Mouse (Mus musculus): ENCODE data around the gene Padi3. TPM values are rescaled to one million over a fixed set of nuclear protein-coding genes. Genes with fewer than 3 reads are reported as not detected.

Padi3 gene
- 0.03 and 1.0 TPM in 2 replicates for polyA plus RNA-seq (2012; rRNA removed)

- no peak for DNase-seq (ENCODE audit: low read depth)
Measured at GRCm38 (mm10) chr4:140810458-140811260, at the start of gene Padi3. Gene Padi3 (minus strand): TSS chr4:140810648.

GRCm38 (mm10) chr4:140859291-140859690 is 48.8 kb upstream of the Padi3 start:
- DNase-seq (ENCODE audit: low read depth), result no peak

- no peak for DNase-seq (ENCODE audit: low read depth)
Measured at GRCm38 (mm10) chr4:140857813-140858212, 47.4 kb upstream of the Padi3 start.

GRCm38 (mm10) chr4:140857041-140857440 is 46.6 kb upstream of the Padi3 start:
- no peak for DNase-seq (ENCODE audit: low read depth)

- no peak for DNase-seq (ENCODE audit: low read depth)
Measured at GRCm38 (mm10) chr4:140855151-140855550, 44.7 kb upstream of the Padi3 start.

- no peak for DNase-seq (ENCODE audit: low read depth)
Measured at GRCm38 (mm10) chr4:140854455-140854864, 44.0 kb upstream of the Padi3 start.

GRCm38 (mm10) chr4:140853626-140854025 is 43.2 kb upstream of the Padi3 start:
- no peak for DNase-seq (ENCODE audit: low read depth)

GRCm38 (mm10) chr4:140849310-140849709 is 38.9 kb upstream of the Padi3 start:
- DNase-seq (ENCODE audit: low read depth), result no peak

- no peak for DNase-seq (ENCODE audit: low read depth)
Measured at GRCm38 (mm10) chr4:140845666-140846065, 35.2 kb upstream of the Padi3 start, which contains the start of gene Padi1. Gene Padi1 (minus strand): TSS chr4:140845778.

GRCm38 (mm10) chr4:140844991-140845390 is 34.5 kb upstream of the Padi3 start:
- no peak for DNase-seq (ENCODE audit: low read depth)

- no peak for DNase-seq (ENCODE audit: low read depth)
Measured at GRCm38 (mm10) chr4:140843670-140844280, 33.3 kb upstream of the Padi3 start.

- DNase-seq (ENCODE audit: low read depth), result no peak
Measured at GRCm38 (mm10) chr4:140842909-140843308, 32.5 kb upstream of the Padi3 start.

GRCm38 (mm10) chr4:140837879-140838278 is 27.4 kb upstream of the Padi3 start:
- no peak for DNase-seq (ENCODE audit: low read depth)

GRCm38 (mm10) chr4:140836208-140836866 is 25.9 kb upstream of the Padi3 start:
- DNase-seq (ENCODE audit: low read depth), result peak; percentile 73

GRCm38 (mm10) chr4:140835682-140836081 is 25.2 kb upstream of the Padi3 start:
- no peak for DNase-seq (ENCODE audit: low read depth)

GRCm38 (mm10) chr4:140834327-140834934 is 24.0 kb upstream of the Padi3 start:
- no peak for DNase-seq (ENCODE audit: low read depth)

GRCm38 (mm10) chr4:140832821-140833220 is 22.4 kb upstream of the Padi3 start:
- DNase-seq (ENCODE audit: low read depth), result no peak

GRCm38 (mm10) chr4:140831808-140832207 is 21.4 kb upstream of the Padi3 start:
- no peak for DNase-seq (ENCODE audit: low read depth)

- no peak for DNase-seq (ENCODE audit: low read depth)
Measured at GRCm38 (mm10) chr4:140827237-140827636, 16.8 kb upstream of the Padi3 start.

- DNase-seq (ENCODE audit: low read depth), result no peak
Measured at GRCm38 (mm10) chr4:140825942-140826341, 15.5 kb upstream of the Padi3 start.

- DNase-seq (ENCODE audit: low read depth), result no peak
Measured at GRCm38 (mm10) chr4:140821988-140822387, 11.5 kb upstream of the Padi3 start.

GRCm38 (mm10) chr4:140817413-140817812 is 7.0 kb upstream of the Padi3 start:
- no peak for DNase-seq (ENCODE audit: low read depth)
